Mouse (Mus musculus) myocyte (in vitro differentiated cells): Measurements from ENCODE around the gene Wnt7b. TPM values are rescaled to one million over a fixed set of nuclear protein-coding genes. Genes with fewer than 3 reads are reported as not detected.

ENCODE experiments used
- H3K27me3 ChIP-seq: one replicate; pipeline ENCODE4 v1.6.1; 2011; ENCODE audit not compliant: control insufficient read depth, insufficient read depth, insufficient read length
- H3K36me3 ChIP-seq: one replicate; pipeline ENCODE4 v1.6.1; 2011; ENCODE audit not compliant: control insufficient read depth, insufficient read depth
- H3K4me2 ChIP-seq: one replicate; pipeline ENCODE4 v1.6.1; 2011; ENCODE audit warnings: low read depth, control low read depth
- H3K4me3 ChIP-seq: one replicate; pipeline ENCODE4 v1.5.1; 2011; ENCODE audit warnings: mild to moderate bottlenecking, control low read depth, moderate library complexity
- H3K79me2 ChIP-seq: one replicate; pipeline ENCODE4 v1.6.1; 2011; ENCODE audit not compliant: control insufficient read depth, insufficient read depth
- H3ac ChIP-seq: one replicate; pipeline ENCODE4 v1.6.1; 2011; ENCODE audit not compliant: control insufficient read depth, insufficient read length
- CEBPB ChIP-seq: IDR thresholded peaks from 2 replicates; pipeline ENCODE4 v1.6.1; 2011; ENCODE audit warnings: mild to moderate bottlenecking, moderate library complexity; ENCODE audit not compliant: poor library complexity, insufficient read depth, severe bottlenecking
- E2F4 ChIP-seq: IDR thresholded peaks from one replicate; pipeline ENCODE4 v1.6.1; 2011; ENCODE audit warnings: mild to moderate bottlenecking, control low read depth, moderate library complexity; ENCODE audit not compliant: insufficient read depth
- MAX ChIP-seq: IDR thresholded peaks from one replicate; pipeline ENCODE4 v1.6.1; 2011; ENCODE audit warnings: low read depth, mild to moderate bottlenecking, control low read depth
- MYOD1 ChIP-seq, 3 experiments: IDR thresholded peaks; one replicate each; pipeline ENCODE4 v1.6.1; 2011; ENCODE audit warnings: control low read depth in 2 of 3, low read depth in 2 of 3, mild to moderate bottlenecking in 2 of 3, moderate library complexity in 1 of 3; ENCODE audit not compliant: insufficient read length in 2 of 3, control insufficient read depth in 1 of 3
- MYOG ChIP-seq, 3 experiments: IDR thresholded peaks; one replicate each; pipeline ENCODE4 v1.6.1; 2011; ENCODE audit warnings: control low read depth in 2 of 3, low read depth in 2 of 3, mild to moderate bottlenecking in 2 of 3; ENCODE audit not compliant: insufficient read length in 2 of 3, control insufficient read depth in 1 of 3, insufficient read depth in 1 of 3
- POLR2A ChIP-seq: IDR thresholded peaks from one replicate; pipeline ENCODE4 v1.6.1; 2011; ENCODE audit warnings: low read depth, mild to moderate bottlenecking, control low read depth, moderate library complexity; ENCODE audit not compliant: insufficient read length
- POLR2AphosphoS2 ChIP-seq: IDR thresholded peaks from one replicate; pipeline ENCODE4 v1.6.1; 2011; ENCODE audit warnings: low read depth, control low read depth; ENCODE audit not compliant: insufficient read length
- REST ChIP-seq: IDR thresholded peaks from one replicate; pipeline ENCODE4 v1.6.1; 2011; ENCODE audit warnings: mild to moderate bottlenecking, control low read depth, moderate library complexity; ENCODE audit not compliant: insufficient read depth, insufficient read length
- SRF ChIP-seq: IDR thresholded peaks from one replicate; pipeline ENCODE4 v1.6.1; 2011; ENCODE audit warnings: low read depth; ENCODE audit not compliant: control insufficient read depth, insufficient read length
- TCF12 ChIP-seq: IDR thresholded peaks from one replicate; pipeline ENCODE4 v1.6.1; 2011; ENCODE audit warnings: mild to moderate bottlenecking, control low read depth; ENCODE audit not compliant: poor library complexity, insufficient read depth, severe bottlenecking
- TCF3 ChIP-seq: IDR thresholded peaks from one replicate; pipeline ENCODE4 v1.6.1; 2011; ENCODE audit warnings: low read depth, control low read depth; ENCODE audit not compliant: insufficient read length
- USF1 ChIP-seq: IDR thresholded peaks from one replicate; pipeline ENCODE4 v1.6.1; 2011; ENCODE audit warnings: low read depth, mild to moderate bottlenecking, control low read depth, moderate library complexity
- polyA plus RNA-seq: library from polyadenylated mRNA; unstranded; fragments of >200 nt; fragmentation: generic; extraction: Trizol; gene quantifications from one replicate; pipeline ENCODE4 v1.2.1, GENCODE M21; 2012; ENCODE audit warnings: missing spikeins

Wnt7b gene
- polyA plus RNA-seq, 1 experiment: 7.9 TPM

DNA sequence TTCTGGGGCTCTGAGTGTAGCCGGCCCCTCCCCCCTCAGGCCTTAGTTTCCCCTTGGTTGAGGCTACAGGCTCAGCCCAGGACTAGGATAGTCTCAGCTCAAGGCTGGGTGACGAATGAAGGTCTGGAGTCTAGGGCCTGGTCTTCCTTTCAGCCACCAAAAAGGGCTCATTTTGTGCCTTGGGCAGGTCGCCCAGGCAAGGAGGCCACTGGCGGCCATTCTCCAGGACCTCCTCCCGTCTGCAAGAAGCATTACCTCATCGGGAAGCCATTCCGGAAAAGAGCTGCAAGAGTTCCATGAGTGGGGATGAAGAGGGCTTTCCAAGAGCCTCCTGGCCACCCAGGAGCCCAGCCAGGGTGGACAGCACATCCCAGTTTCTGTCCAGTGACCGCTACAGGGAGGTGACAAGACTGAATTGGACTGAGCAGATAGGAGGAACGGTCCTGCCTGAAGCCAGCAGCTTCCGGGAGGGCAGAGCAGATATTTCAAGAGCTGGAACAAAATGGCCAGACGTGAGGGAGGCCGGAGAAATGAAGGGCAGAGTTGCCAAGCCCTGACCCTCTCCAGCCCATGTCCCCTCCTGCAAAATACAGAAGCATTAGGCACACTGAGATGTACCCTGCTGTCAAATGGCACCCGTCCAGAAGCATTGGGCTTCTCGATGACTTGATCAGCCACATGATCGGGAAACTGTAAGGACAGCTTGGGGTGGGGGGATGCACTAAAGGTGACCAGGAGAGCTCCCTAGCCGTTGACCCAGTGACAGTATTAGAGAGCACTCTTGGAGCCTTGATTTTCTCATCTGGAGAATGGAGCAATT, 29.6 kb upstream of the Wnt7b start:
- no peaks in the 10 kb centered on the region for H3K27me3 ChIP-seq
- H3ac ChIP-seq: no peak overlapping the region
- peak overlapping the region; percentile 67 for H3K4me2 ChIP-seq
- TF ChIP-seq USF1 (no peak), POLR2A (no peak), E2F4 (no peak), TCF12 (no peak), MYOG (IDR thresholded peaks at IDR 0.05; ENCODE audit: control insufficient read depth in 1 of 3, insufficient read depth in 1 of 3, insufficient read length in 2 of 3, low read depth in 2 of 3) (no peak), POLR2AphosphoS2 (no peak), MYOD1 (IDR thresholded peaks at IDR 0.05; ENCODE audit: control insufficient read depth in 1 of 3, insufficient read length in 2 of 3, low read depth in 2 of 3) (no peak), CEBPB (no peak), TCF3 (no peak), SRF (no peak), MAX (no peak), REST (no peak)
- peaks cover 5% of the 10 kb centered on the region for H3K79me2 ChIP-seq
- H3K4me3 ChIP-seq: no peak overlapping the region
- no peaks in the 10 kb centered on the region for H3K36me3 ChIP-seq

DNA sequence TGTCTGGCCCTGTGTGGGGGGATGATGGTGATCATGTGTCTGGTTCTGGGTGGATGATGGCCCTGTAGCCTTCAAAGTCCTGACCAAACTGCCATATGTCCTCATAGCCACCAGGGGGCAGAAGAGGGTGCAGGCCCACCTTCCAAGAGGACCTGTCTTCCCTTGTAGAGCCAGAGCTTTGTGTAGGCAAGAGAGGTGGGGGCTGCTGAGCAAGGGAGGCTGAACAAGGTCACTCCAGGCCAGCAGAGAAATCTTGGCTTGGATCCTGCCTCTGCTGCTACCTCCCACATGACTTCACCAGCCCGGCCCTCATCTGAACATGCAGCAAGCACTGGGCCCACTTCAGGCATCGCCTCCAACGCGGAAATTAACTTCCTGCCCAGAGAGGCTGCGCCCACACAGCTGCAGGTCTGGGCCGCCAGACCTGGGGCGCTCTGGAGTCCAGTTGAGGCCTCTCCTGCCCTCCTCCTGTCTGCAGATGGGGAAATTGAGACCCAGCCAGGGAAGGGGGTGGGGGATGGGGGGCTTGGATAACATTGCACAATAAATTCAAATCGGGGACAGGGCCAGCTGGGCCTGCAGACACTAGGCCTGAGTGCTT, 28.4 kb upstream of the Wnt7b start:
- H3K4me2 ChIP-seq: peak overlapping the region; percentile 67
- no peaks in the 10 kb centered on the region for H3K36me3 ChIP-seq
- no peak overlapping the region for H3K4me3 ChIP-seq
- peak; percentile 52 for TF ChIP-seq POLR2A
- peak; percentile 80 for TF ChIP-seq CEBPB
- TF ChIP-seq REST: no peak
- TF ChIP-seq POLR2AphosphoS2: peak; percentile 61
- peak in 2 of 3 experiments; percentile 14 to 45 for TF ChIP-seq MYOG (IDR thresholded peaks at IDR 0.05; ENCODE audit: control insufficient read depth in 1 of 3, insufficient read depth in 1 of 3, insufficient read length in 2 of 3, low read depth in 2 of 3)
- peak in 2 of 3 experiments; percentile 32 to 67 for TF ChIP-seq MYOD1 (IDR thresholded peaks at IDR 0.05; ENCODE audit: control insufficient read depth in 1 of 3, insufficient read length in 2 of 3, low read depth in 2 of 3)
- H3ac ChIP-seq: no peak overlapping the region
- H3K27me3 ChIP-seq: no peaks in the 10 kb centered on the region
- H3K79me2 ChIP-seq: peaks cover 5% of the 10 kb centered on the region

GRCm38 (mm10) chr15:85610120-85610519, 27.8 kb upstream of the Wnt7b start:
- Histone ChIP-seq H3K36me3 (no peaks in the 10 kb centered on the region), H3ac (no peak overlapping the region), H3K27me3 (no peaks in the 10 kb centered on the region), H3K4me3 (no peak overlapping the region), H3K79me2 (peaks cover 5% of the 10 kb centered on the region), H3K4me2 (peak overlapping the region; percentile 67)
- TF ChIP-seq TCF3: no peak
- no peak for TF ChIP-seq USF1
- no peak for TF ChIP-seq SRF
- no peak for TF ChIP-seq REST
- TF ChIP-seq MYOD1 (IDR thresholded peaks at IDR 0.05; ENCODE audit: control insufficient read depth in 1 of 3, insufficient read length in 2 of 3, low read depth in 2 of 3): no peak
- TF ChIP-seq POLR2A: no peak
- TF ChIP-seq POLR2AphosphoS2: no peak
- no peak for TF ChIP-seq MYOG (IDR thresholded peaks at IDR 0.05; ENCODE audit: control insufficient read depth in 1 of 3, insufficient read depth in 1 of 3, insufficient read length in 2 of 3, low read depth in 2 of 3)
- TF ChIP-seq E2F4: no peak
- no peak for TF ChIP-seq MAX
- no peak for TF ChIP-seq TCF12

- no peaks in the 10 kb centered on the region for H3K27me3 ChIP-seq
- H3K4me3 ChIP-seq: no peak overlapping the region
- no peak overlapping the region for H3K4me2 ChIP-seq
- H3ac ChIP-seq: no peak overlapping the region
- TF ChIP-seq E2F4: no peak
- no peak for TF ChIP-seq TCF12
- TF ChIP-seq MAX: no peak
- no peak for TF ChIP-seq CEBPB
- no peak for TF ChIP-seq MYOG (IDR thresholded peaks at IDR 0.05; ENCODE audit: control insufficient read depth in 1 of 3, insufficient read depth in 1 of 3, insufficient read length in 2 of 3, low read depth in 2 of 3)
- no peak for TF ChIP-seq SRF
- no peak for TF ChIP-seq POLR2A
- TF ChIP-seq USF1: no peak
- TF ChIP-seq MYOD1 (IDR thresholded peaks at IDR 0.05; ENCODE audit: control insufficient read depth in 1 of 3, insufficient read length in 2 of 3, low read depth in 2 of 3): no peak
- H3K36me3 ChIP-seq: no peaks in the 10 kb centered on the region
- peaks cover 5% of the 10 kb centered on the region for H3K79me2 ChIP-seq
These were observed 27.2 kb upstream of the Wnt7b start for GRCm38 (mm10) chr15:85609266-85610004.
